Mouse (Mus musculus) heart, embryonic 13.5 days (tissue): ENCODE measurements at regions not wholly inside any gene's neighbourhood (a gene's known extent, or its start where the extent isn't known, plus 50 kb on each side); places are given as distances from the start of the nearest gene placed in this dataset.

Source experiments
- ATAC-seq: fragments of 200-750 bp; cut with Nextera tagmentation; 2 replicates; pipeline ENCODE4 v1.8.0; 2017; ENCODE audit warnings: moderate TSS enrichment; ENCODE audit not compliant: insufficient number of reproducible peaks, low FRiP score, low TSS enrichment; ENCODE audit errors: extremely low read depth
- H3K27ac ChIP-seq: fragments of 300-500 bp; sonication (generic); replicated peaks from 2 replicates; pipeline ENCODE4 v1.5.1; 2015; ENCODE audit warnings: moderate library complexity, mild to moderate bottlenecking, inconsistent platforms
- H3K27me3 ChIP-seq: fragments of 300-500 bp; sonication (generic); replicated peaks from 2 replicates; pipeline ENCODE4 v1.6.1; 2015; ENCODE audit warnings: mild to moderate bottlenecking, inconsistent platforms
- H3K36me3 ChIP-seq: fragments of 300-500 bp; sonication (generic); 2 replicates; pipeline ENCODE4 v1.6.1; 2015; ENCODE audit warnings: mild to moderate bottlenecking, inconsistent platforms
- H3K4me1 ChIP-seq: fragments of 300-500 bp; sonication (generic); 2 replicates; pipeline ENCODE4 v1.6.1; 2015; ENCODE audit warnings: inconsistent platforms
- H3K4me2 ChIP-seq: fragments of 300-500 bp; sonication (generic); 2 replicates; pipeline ENCODE4 v1.6.1; 2015; ENCODE audit warnings: inconsistent platforms, mild to moderate bottlenecking, moderate library complexity
- H3K4me3 ChIP-seq: fragments of 300-500 bp; sonication (generic); 2 replicates; pipeline ENCODE4 v1.5.1; 2015; ENCODE audit warnings: moderate library complexity, mild to moderate bottlenecking, inconsistent platforms
- H3K9ac ChIP-seq: fragments of 300-500 bp; sonication (generic); 2 replicates; pipeline ENCODE4 v1.6.1; 2015; ENCODE audit warnings: inconsistent platforms, mild to moderate bottlenecking, moderate library complexity
- H3K9me3 ChIP-seq: fragments of 300-500 bp; sonication (generic); 2 replicates; pipeline ENCODE4 v1.6.1; 2016; ENCODE audit warnings: inconsistent platforms
- WGBS: fragments of 180-500 bp; shearing (Covaris S2); methylation state at CpG from one replicate; pipeline ENCODE4 v1.1.7; 2015; ENCODE audit warnings: mixed read lengths; 5-methylcytosine and 5-hydroxymethylcytosine counted together

GRCm38 (mm10) chr4:153542631-153543031 lies 60.0 kb upstream of the Ajap1 start:
- H3K4me1 ChIP-seq, result no peaks in the 10 kb centered on the region
- WGBS, result 70% methylated on average over 13 of the region's 13 CpGs
- no peak overlapping the region for H3K9ac ChIP-seq
- no peak overlapping the region for H3K27ac ChIP-seq
- no peak overlapping the region for H3K4me3 ChIP-seq
- H3K9me3 ChIP-seq, result no peaks in the 10 kb centered on the region
- H3K4me2 ChIP-seq, result no peak overlapping the region
- no peak for ATAC-seq
- H3K27me3 ChIP-seq, result peaks cover 20% of the 10 kb centered on the region
- no peaks in the 10 kb centered on the region for H3K36me3 ChIP-seq

DNA sequence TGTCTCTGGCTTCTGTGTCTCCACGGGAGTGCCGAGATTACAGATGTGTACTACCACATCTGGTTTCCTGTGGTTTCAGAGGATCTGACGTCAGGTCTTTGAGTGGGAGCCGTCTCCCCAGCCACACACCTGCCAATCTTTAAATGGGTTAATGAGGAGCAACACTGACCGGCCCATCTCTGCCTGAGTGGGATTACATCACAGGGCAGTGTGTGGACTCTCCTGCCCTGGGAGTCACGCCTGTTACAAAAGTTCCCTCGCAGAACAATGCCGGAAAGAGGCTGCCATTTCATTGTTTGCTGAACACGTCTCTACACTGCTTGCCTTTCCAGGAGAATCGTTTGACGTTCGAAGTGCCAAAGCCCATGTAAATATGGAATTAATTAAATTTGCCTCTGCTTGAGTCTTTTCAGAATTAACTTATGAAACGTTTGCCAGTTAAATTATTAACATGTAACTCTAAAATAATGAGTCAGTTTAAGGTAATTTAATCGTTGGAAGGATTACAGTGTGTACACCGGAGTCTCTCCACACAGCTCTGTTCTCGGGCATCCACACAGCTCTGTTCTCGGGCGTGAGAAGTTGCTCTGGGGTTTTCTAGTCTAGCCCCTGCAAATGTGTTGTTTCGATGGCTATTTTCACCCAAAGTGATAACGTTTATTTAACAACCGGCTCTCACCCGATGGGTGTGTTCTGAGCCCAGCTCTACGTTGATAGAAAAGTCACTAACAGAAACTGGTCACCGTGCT lies 61.5 kb upstream of the Ajap1 start:
- H3K4me2 ChIP-seq, result no peak overlapping the region
- WGBS, result 60% methylated on average over 24 of the region's 24 CpGs

GRCm38 (mm10) chr4:153546709-153547108 lies 64.1 kb upstream of the Ajap1 start:
- no peak for ATAC-seq
- H3K9ac ChIP-seq, result no peak overlapping the region
- H3K27me3 ChIP-seq, result peaks cover 16% of the 10 kb centered on the region
- no peaks in the 10 kb centered on the region for H3K9me3 ChIP-seq
- H3K4me3 ChIP-seq, result no peak overlapping the region
- H3K4me2 ChIP-seq, result no peak overlapping the region
- WGBS, result 86% methylated on average over 7 of the region's 7 CpGs
- H3K36me3 ChIP-seq, result no peaks in the 10 kb centered on the region
- H3K27ac ChIP-seq, result no peak overlapping the region
- H3K4me1 ChIP-seq, result no peaks in the 10 kb centered on the region

More for the DNA sequence above, 61.5 kb upstream of the Ajap1 start:
- no peak for ATAC-seq
- Histone ChIP-seq H3K27ac (no peak overlapping the region), H3K4me3 (no peak overlapping the region), H3K27me3 (peaks cover 20% of the 10 kb centered on the region), H3K9me3 (no peaks in the 10 kb centered on the region), H3K36me3 (no peaks in the 10 kb centered on the region), H3K9ac (no peak overlapping the region), H3K4me1 (no peaks in the 10 kb centered on the region)

DNA sequence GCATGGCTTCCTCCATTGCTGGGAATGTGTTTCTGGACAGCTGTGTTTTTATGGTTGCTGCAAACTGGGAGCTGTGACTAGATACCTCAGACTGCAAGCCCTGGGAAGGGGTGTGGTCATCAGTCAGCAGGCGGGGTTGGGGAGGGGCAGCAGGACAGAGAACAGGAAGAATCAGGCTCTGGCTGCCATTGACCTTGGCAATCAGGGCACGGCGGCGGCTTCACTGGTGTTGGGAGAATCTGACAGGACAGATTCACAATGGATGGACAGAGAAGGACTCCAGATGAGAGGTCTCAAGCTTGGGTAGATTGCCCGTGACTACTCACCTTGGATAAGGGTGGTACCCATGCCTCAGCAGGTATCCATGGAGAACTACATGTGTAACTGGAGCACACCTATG lies 64.5 kb upstream of the Ajap1 start:
- WGBS, result 65% methylated on average over 5 of the region's 5 CpGs
- H3K27ac ChIP-seq, result no peak overlapping the region
- H3K4me2 ChIP-seq, result no peak overlapping the region
- H3K36me3 ChIP-seq, result no peaks in the 10 kb centered on the region
- no peaks in the 10 kb centered on the region for H3K9me3 ChIP-seq
- peaks cover 16% of the 10 kb centered on the region for H3K27me3 ChIP-seq
- ATAC-seq, result no peak
- H3K4me3 ChIP-seq, result no peak overlapping the region
- H3K9ac ChIP-seq, result no peak overlapping the region
- H3K4me1 ChIP-seq, result no peaks in the 10 kb centered on the region

DNA sequence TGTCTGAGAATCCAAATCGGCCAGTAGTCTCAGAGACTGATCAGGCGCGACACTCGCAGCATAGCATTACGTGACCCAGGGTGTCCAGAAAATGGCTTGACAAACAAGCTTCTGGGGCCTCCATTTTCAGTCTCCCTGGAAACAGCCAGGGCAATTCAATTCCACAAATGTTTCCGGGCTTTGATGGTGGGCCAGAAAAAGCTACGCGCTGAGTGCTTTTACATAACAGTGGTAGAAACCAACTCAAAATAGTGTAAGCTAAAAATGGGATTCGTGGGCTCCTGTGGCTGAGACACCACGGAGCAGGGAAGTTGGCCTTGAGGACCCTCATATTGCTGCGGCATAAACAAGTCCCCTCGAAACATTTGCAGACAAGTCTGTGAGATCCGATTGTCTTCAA lies 65.3 kb upstream of the Ajap1 start:
- H3K4me1 ChIP-seq, result no peaks in the 10 kb centered on the region
- H3K4me3 ChIP-seq, result no peak overlapping the region

GRCm38 (mm10) chr4:153551291-153551690 lies 68.7 kb upstream of the Ajap1 start:
- ATAC-seq, result no peak
- no peak overlapping the region for H3K9ac ChIP-seq
- no peak overlapping the region for H3K4me3 ChIP-seq
- no peaks in the 10 kb centered on the region for H3K36me3 ChIP-seq
- H3K9me3 ChIP-seq, result no peaks in the 10 kb centered on the region
- H3K4me1 ChIP-seq, result no peaks in the 10 kb centered on the region
- H3K27ac ChIP-seq, result no peak overlapping the region
- H3K4me2 ChIP-seq, result no peak overlapping the region
- 82% methylated on average over 7 of the region's 7 CpGs for WGBS
- H3K27me3 ChIP-seq, result peaks cover 30% of the 10 kb centered on the region

More for the DNA sequence above, 65.3 kb upstream of the Ajap1 start:
- H3K36me3 ChIP-seq, result no peaks in the 10 kb centered on the region
- H3K27ac ChIP-seq, result no peak overlapping the region
- no peak overlapping the region for H3K9ac ChIP-seq
- 80% methylated on average over 13 of the region's 13 CpGs for WGBS
- peaks cover 17% of the 10 kb centered on the region for H3K27me3 ChIP-seq
- no peaks in the 10 kb centered on the region for H3K9me3 ChIP-seq
- no peak for ATAC-seq
- no peak overlapping the region for H3K4me2 ChIP-seq

DNA sequence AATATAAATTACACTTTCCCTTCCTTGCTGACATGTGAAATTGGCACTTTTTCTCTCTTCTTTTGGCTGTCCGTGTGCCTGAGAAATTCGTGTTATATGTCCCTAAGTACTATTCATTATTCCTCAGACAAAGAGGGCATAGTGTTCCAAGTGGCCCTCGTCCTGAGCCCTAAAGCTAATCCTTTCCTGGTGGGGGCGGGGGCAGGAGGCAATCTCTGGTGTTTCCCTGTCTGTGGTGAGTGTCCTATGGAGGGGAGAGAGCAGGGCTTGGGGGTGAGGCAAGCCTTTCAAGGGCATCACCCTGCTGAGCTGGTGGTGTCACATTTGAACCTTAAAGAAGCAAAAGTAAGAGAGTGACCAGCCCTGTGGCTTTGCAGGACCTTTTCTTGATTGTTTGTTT lies 69.9 kb upstream of the Ajap1 start:
- 52% methylated on average over 4 of the region's 4 CpGs for WGBS
- Histone ChIP-seq H3K9ac (no peak overlapping the region), H3K27me3 (peaks cover 38% of the 10 kb centered on the region), H3K4me2 (no peak overlapping the region), H3K4me1 (no peaks in the 10 kb centered on the region), H3K27ac (no peak overlapping the region), H3K36me3 (no peaks in the 10 kb centered on the region), H3K9me3 (no peaks in the 10 kb centered on the region), H3K4me3 (no peak overlapping the region)
- no peak for ATAC-seq

DNA sequence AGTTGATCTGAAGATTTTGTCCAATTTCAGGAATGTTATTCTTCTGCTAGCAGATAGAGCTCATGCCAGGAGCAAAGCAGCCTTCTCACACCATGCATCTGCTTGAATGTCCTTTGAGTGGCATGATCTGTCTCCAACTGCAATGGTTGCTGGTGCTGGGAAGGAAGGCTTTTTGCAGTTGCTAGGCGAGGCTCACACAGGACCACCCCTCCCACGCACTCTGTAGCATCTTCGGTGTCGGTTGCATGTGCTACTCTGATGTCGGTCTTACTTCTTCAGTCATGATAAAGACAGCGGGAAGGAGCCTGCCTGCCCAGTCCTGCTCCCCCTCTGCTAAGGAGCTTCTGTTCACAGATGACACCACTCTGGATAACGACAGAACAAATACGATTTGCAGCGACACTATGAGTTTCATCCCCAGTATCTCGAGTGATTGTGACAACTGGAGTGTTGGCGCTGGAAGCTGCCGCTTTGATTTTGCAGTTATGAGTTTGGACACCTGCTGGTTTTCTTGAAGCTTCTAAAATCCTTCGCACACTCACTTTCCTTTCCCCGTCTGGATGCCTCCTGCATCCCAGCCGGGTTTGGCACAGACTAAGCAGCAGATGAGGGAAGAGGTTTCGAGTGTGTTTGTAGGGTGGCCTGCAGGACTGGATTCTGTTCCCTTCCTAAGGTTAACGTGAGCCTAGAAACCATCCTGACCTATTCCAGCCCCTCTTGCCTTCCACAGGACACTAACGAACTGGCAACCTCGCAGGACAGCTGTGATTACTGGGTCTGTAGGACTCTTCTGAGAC lies 75.4 kb upstream of the Ajap1 start:
- Histone ChIP-seq H3K9ac (no peak overlapping the region), H3K4me1 (peaks cover 13% of the 10 kb centered on the region), H3K27ac (no peak overlapping the region), H3K9me3 (no peaks in the 10 kb centered on the region), H3K27me3 (peaks cover 46% of the 10 kb centered on the region), H3K36me3 (no peaks in the 10 kb centered on the region), H3K4me3 (no peak overlapping the region), H3K4me2 (no peak overlapping the region)
- 65% methylated on average over 19 of the region's 19 CpGs for WGBS
- ATAC-seq, result no peak

- Histone ChIP-seq H3K4me1 (peaks cover 13% of the 10 kb centered on the region), H3K4me3 (no peak overlapping the region), H3K9me3 (no peaks in the 10 kb centered on the region), H3K36me3 (no peaks in the 10 kb centered on the region), H3K4me2 (peak overlapping the region; percentile 39), H3K9ac (no peak overlapping the region), H3K27me3 (peaks cover 32% of the 10 kb centered on the region), H3K27ac (no peak overlapping the region)
- WGBS, result 65% methylated on average over 4 of the region's 4 CpGs
- no peak for ATAC-seq
Observed at GRCm38 (mm10) chr4:153559568-153559967, 77.0 kb upstream of the Ajap1 start.

DNA sequence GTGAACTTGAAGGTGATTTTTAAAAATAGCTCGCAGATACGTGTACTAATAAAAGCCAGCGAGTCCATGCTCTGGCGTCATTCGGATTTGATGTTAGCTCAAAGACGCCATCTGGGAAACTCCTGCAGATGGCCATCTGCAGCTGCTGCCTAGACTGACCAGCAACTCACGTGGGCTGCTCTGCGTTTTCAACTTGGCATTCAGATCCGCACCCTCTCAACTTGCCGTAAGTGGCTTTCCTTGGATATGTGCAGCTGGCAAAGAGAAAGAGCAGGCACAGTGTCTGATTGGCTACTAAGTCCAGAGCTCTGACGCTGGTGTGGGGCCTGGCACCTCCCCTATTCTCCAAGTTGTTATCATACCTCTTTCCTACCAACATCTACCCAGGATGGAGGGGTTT lies 77.6 kb upstream of the Ajap1 start:
- H3K9me3 ChIP-seq, result no peaks in the 10 kb centered on the region
- H3K9ac ChIP-seq, result no peak overlapping the region
- WGBS, result 38% methylated on average over 11 of the region's 11 CpGs
- H3K27ac ChIP-seq, result 0 out of 2 replicates have a peak overlapping the region, but pooled peaks have one; percentile 3
- H3K4me3 ChIP-seq, result no peak overlapping the region
- peaks cover 13% of the 10 kb centered on the region for H3K4me1 ChIP-seq
- no peaks in the 10 kb centered on the region for H3K36me3 ChIP-seq
- no peak for ATAC-seq
- H3K27me3 ChIP-seq, result peaks cover 30% of the 10 kb centered on the region
- peak overlapping the region; percentile 39 for H3K4me2 ChIP-seq

DNA sequence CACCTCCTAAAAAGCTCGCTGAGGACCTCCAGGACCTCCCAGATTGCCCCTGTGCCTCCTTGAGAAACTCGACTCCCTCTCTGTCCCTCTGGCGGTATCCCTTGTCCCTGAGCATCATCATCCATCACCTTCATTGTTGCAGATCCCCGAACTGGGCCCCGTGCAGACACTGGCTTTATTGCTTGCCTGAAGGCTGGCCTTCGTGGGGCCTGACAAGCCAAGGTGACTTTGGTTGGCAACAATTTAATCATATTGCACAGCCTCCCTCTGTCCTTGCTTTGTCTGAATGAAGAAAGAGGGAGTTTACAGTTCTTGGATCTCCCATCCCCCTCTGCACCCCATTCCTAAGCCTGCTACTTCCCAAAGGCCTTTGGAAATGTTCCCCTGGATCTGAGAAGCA lies 78.3 kb upstream of the Ajap1 start:
- H3K4me3 ChIP-seq, result no peak overlapping the region
- H3K27ac ChIP-seq, result no peak overlapping the region
- H3K4me1 ChIP-seq, result peaks cover 13% of the 10 kb centered on the region
- H3K9me3 ChIP-seq, result no peaks in the 10 kb centered on the region
- H3K27me3 ChIP-seq, result peaks cover 25% of the 10 kb centered on the region
- no peak overlapping the region for H3K9ac ChIP-seq
- H3K36me3 ChIP-seq, result no peaks in the 10 kb centered on the region
- WGBS, result 31% methylated on average over 6 of the region's 6 CpGs
- H3K4me2 ChIP-seq, result no peak overlapping the region
- no peak for ATAC-seq

GRCm38 (mm10) chr4:153561991-153562390 lies 79.4 kb upstream of the Ajap1 start:
- Histone ChIP-seq H3K27ac (no peak overlapping the region), H3K36me3 (no peaks in the 10 kb centered on the region), H3K27me3 (peaks cover 21% of the 10 kb centered on the region), H3K9me3 (no peaks in the 10 kb centered on the region), H3K4me1 (peaks cover 13% of the 10 kb centered on the region), H3K4me3 (no peak overlapping the region), H3K4me2 (no peak overlapping the region), H3K9ac (no peak overlapping the region)
- ATAC-seq, result no peak
- 79% methylated on average over 3 of the region's 3 CpGs for WGBS
